Mouse (Mus musculus) G1E (cell line): ENCODE data around the gene Zc3h12d.

Source experiments
- CTCF ChIP-seq: IDR thresholded peaks from 2 replicates; pipeline ENCODE4 v1.5.1; 2012; ENCODE audit warnings: low read depth, low read length, inconsistent platforms, mixed read lengths
- GATA2 ChIP-seq: IDR thresholded peaks from 2 replicates; pipeline ENCODE4 v1.6.1; 2012; ENCODE audit warnings: low read depth, low read length, inconsistent platforms, borderline replicate concordance

DNA sequence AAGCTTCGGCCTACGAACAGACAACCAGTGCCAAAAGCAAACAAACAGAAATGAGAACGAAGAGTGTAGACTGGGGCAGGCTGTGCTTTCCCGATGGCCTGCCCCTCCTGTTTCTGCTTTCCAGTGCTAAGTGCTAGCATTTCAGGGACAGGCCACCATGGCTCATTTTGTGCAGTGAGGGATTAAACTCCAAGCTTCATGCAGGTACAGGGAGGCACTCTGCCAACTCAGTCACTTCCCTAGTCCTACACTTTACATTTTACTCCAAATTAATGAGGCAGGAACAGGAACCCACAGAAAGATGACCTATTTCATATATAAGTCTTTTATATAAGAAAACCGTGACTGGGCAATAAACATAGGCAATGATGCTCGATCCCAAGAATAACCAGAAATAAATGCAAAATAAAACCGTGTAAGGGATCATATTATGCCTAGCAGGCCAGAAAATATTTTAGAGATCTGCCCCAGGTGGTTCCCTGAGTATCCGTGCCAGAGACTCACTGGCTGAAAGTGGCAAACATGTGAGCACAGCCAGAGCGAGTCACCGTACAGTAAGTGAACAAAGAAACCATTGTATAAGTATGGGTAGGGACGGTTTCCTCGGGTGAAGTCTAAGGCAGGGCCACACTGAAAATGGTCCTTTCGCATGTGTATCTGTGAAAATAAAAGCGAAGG lies 29.1 kb downstream of the Zc3h12d start:
- TF ChIP-seq CTCF (no peak), GATA2 (no peak)
